Comparison of ENCODE assay signal across 26 mouse cellular contexts in the genomic region with DNA sequence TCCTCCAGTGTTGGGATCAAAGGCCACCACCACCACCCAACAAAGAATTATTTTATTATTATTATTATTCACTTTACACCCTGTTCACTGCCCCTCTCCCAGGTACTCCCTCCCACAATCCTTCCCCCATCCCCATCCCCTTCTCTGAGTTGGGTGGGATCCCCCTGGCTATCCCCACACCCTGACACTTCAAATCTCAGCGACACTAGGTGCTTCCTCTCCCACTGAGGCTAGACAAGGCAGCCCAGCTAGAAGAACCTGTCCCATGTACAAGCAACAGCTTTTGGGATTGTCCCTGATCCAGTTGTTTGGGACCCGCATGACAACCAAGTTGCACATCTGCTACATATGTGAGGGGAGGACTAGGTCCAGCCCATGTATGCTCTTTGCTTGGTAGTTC. TPM values are rescaled to one million over a fixed set of nuclear protein-coding genes. Genes with fewer than 3 reads are reported as not detected.
"Had no signal": no experiment of that assay in that cellular context is flagged by ENCODE, and none has a peak within 500 bp of the region (broad histone marks: within the 10 kb centered on the region; RNA-seq: fewer than 3 reads in every experiment).

No protein-coding gene starts in this region.

- H3K9ac ChIP-seq: liver, embryonic 13.5 days; stomach, embryonic 15.5 days had no signal

- H3K27me3 ChIP-seq: kidney, embryonic 15.5 days; midbrain, embryonic 15.5 days; neural tube, embryonic 13.5 days; stomach, embryonic 15.5 days had no signal

- H3K27ac ChIP-seq: macrophage; stomach, embryonic 15.5 days had no signal

- H3K9me3 ChIP-seq: kidney, embryonic 15.5 days; liver, embryonic 13.5 days; midbrain, embryonic 15.5 days; neural tube, embryonic 13.5 days; stomach, embryonic 15.5 days had no signal

- DNase-seq: kidney, postnatal 10 days; kidney, postnatal 36 days; layer of hippocampus, postnatal 36 days; liver, embryonic 13.5 days; lung, adult 2 months; lung, postnatal 14 days; retina, postnatal 1 day; right cerebral cortex, postnatal 25 days; spleen, adult 18-20 months; thymus, adult 2 months; thymus, postnatal 14 days; thymus, postnatal 4 days had no signal

RNA-seq across cellular contexts. Expression of gene Rnf39, which starts 9.9 kb away (rescaled TPM):
- total RNA-seq: megakaryocyte, adult 5-6 weeks; monocyte, adult 5-6 weeks had no signal
- polyA plus RNA-seq: liver, embryonic 13.5 days; macrophage had no signal

RNA-seq across cellular contexts. Expression of gene 2410137M14Rik, which starts 28.4 kb away (rescaled TPM):
- total RNA-seq: layer of hippocampus, postnatal 36 days; left cerebral cortex, adult 2 months; left cerebral cortex, postnatal 36 days; liver, adult 2 months; megakaryocyte, adult 5-6 weeks; monocyte, adult 5-6 weeks had no signal
- polyA plus RNA-seq: kidney, embryonic 15.5 days; limb, embryonic 11.5 days; liver, adult 2 months; liver, embryonic 13.5 days; liver, embryonic 16.5 days; lung, embryonic 16.5 days; macrophage; myocyte; stomach, embryonic 15.5 days; thymus, adult 2 months had no signal
